In genomic region chr11:120579316-120580107, GRCm38 (mm10) we compare ENCODE assay signal across 8 mouse cellular contexts. TPM values are rescaled to one million over a fixed set of nuclear protein-coding genes. Genes with fewer than 3 reads are reported as not detected.
DNase-seq lines count a peak whose midpoint lies in the region; ATAC-seq and TF ChIP-seq lines count a peak whose summit lies in the region.

No protein-coding gene starts in this region.

- peak; percentile 84 for DNase-seq in A20 (ENCODE audit: low read depth, low spot score)
- DNase-seq in adrenal gland, adult 2 months, result peak; percentile 62
- peak; percentile 87 for DNase-seq in embryonic facial prominence, embryonic 10.5 days (ENCODE audit: low spot score)
- peak; percentile 77 for DNase-seq in heart, adult 8-10 months (ENCODE audit: low spot score)
- DNase-seq in kidney, adult 8-10 months, result peak; percentile 59 to 79
- peak in 1 of 3 experiments; percentile 56 for DNase-seq in liver, embryonic 14.5 days (ENCODE audit: low read depth in 3 of 3, low spot score in 3 of 3)
- peak; percentile 93 for DNase-seq in neural tube, embryonic 10.5 days (ENCODE audit: extremely low spot score, low spot score)
- DNase-seq in testis, postnatal 10 days (ENCODE audit: low spot score), result peak; percentile 86

- H3K9ac ChIP-seq in liver, embryonic 14.5 days (replicated peaks), result no peak overlapping the region

- H3K27me3 ChIP-seq in embryonic facial prominence, embryonic 10.5 days (replicated peaks; ENCODE audit: low read depth, poor library complexity, severe bottlenecking), result no peaks in the 10 kb centered on the region
- no peaks in the 10 kb centered on the region for H3K27me3 ChIP-seq in liver, embryonic 14.5 days (ENCODE audit: control insufficient read depth, insufficient read depth, low read length)

- ATAC-seq in liver, embryonic 14.5 days (ENCODE audit: insufficient read depth), result no peak

- WGBS in embryonic facial prominence, embryonic 10.5 days, result 62% methylated on average over 15 of the region's 15 CpGs
- 57% methylated on average over 15 of the region's 15 CpGs for WGBS in liver, embryonic 14.5 days (ENCODE audit: insufficient replicate concordance)

- peak; percentile 95 for TF ChIP-seq CTCF in liver, embryonic 14.5 days (IDR thresholded peaks at IDR 0.05; ENCODE audit: low read depth)

- H3K27ac ChIP-seq in embryonic facial prominence, embryonic 10.5 days (replicated peaks), result peak overlapping the region; percentile 96
- H3K27ac ChIP-seq in liver, embryonic 14.5 days, result no peak overlapping the region; the same call in 1 of the 2 replicates

- peaks cover 61% of the 10 kb centered on the region for H3K36me3 ChIP-seq in embryonic facial prominence, embryonic 10.5 days (replicated peaks)
- H3K36me3 ChIP-seq in liver, embryonic 14.5 days (replicated peaks; ENCODE audit: control insufficient read depth, insufficient read depth, low read depth), result peaks cover 18% of the 10 kb centered on the region

- peak overlapping the region; percentile 92 for H3K4me3 ChIP-seq in embryonic facial prominence, embryonic 10.5 days
- peak overlapping the region; percentile 86 to 89 for H3K4me3 ChIP-seq in liver, embryonic 14.5 days (ENCODE audit: insufficient read depth in 1 of 2, low read depth in 2 of 2, low read length in 2 of 2)

- TF ChIP-seq EP300 in liver, embryonic 14.5 days (IDR thresholded peaks at IDR 0.05; ENCODE audit: low read depth), result no peak

- peak overlapping the region; percentile 98 for H3K4me2 ChIP-seq in liver, embryonic 14.5 days (ENCODE audit: low read depth)

- peaks cover 5% of the 10 kb centered on the region; the same call in 1 of the 2 replicates for H3K9me3 ChIP-seq in embryonic facial prominence, embryonic 10.5 days
- H3K9me3 ChIP-seq in liver, embryonic 14.5 days (ENCODE audit: control insufficient read depth, low read length), result no peaks in the 10 kb centered on the region

- peaks cover 41% of the 10 kb centered on the region for H3K4me1 ChIP-seq in embryonic facial prominence, embryonic 10.5 days
- peaks cover 18 to 21% of the 10 kb centered on the region in 2 experiments for H3K4me1 ChIP-seq in liver, embryonic 14.5 days (replicated peaks; ENCODE audit: control insufficient read depth in 2 of 2, insufficient read depth in 2 of 2, low read length in 1 of 2)

RNA-seq across cellular contexts. Expression of gene Arhgdia, which starts 1.9 kb away (rescaled TPM):
- total RNA-seq in adrenal gland, adult 2 months (2021), result 100 to 1,000 TPM; 355 to 386 TPM
- 712 and 786 TPM in 2 replicates for polyA plus RNA-seq in adrenal gland, adult 2 months (2012; rRNA removed)
- 735 and 777 TPM in 2 replicates for polyA plus RNA-seq in embryonic facial prominence, embryonic 10.5 days (2016; fragmentation: Nextera tagmentation; extraction: Ambion mirVana)
- total RNA-seq in heart, adult 8-10 months (2022), result 100 to 1,000 TPM; 130 to 152 (median 141) TPM
- 172 and 176 TPM in 2 replicates for polyA plus RNA-seq in liver, embryonic 14.5 days (2012; rRNA removed)
- polyA plus RNA-seq in liver, embryonic 14.5 days (2014; fragmentation: Nextera tagmentation; extraction: Ambion mirVana), result 191 and 204 TPM in 2 replicates

RNA-seq across cellular contexts. Expression of gene P4hb, which starts 6.5 kb away (rescaled TPM):
- total RNA-seq in adrenal gland, adult 2 months (2021), result 100 to 1,000 TPM; 462 to 524 TPM
- polyA plus RNA-seq in adrenal gland, adult 2 months (2012; rRNA removed), result 108 and 126 TPM in 2 replicates
- 556 and 565 TPM in 2 replicates for polyA plus RNA-seq in embryonic facial prominence, embryonic 10.5 days (2016; fragmentation: Nextera tagmentation; extraction: Ambion mirVana)
- total RNA-seq in heart, adult 8-10 months (2022), result 100 to 1,000 TPM; 217 to 256 (median 229) TPM
- polyA plus RNA-seq in liver, embryonic 14.5 days (2012; rRNA removed), result 144 and 214 TPM in 2 replicates
- polyA plus RNA-seq in liver, embryonic 14.5 days (2014; fragmentation: Nextera tagmentation; extraction: Ambion mirVana), result 497 and 525 TPM in 2 replicates

RNA-seq across cellular contexts. Expression of gene Alyref, which starts 18.7 kb away (rescaled TPM):
- total RNA-seq in adrenal gland, adult 2 months (2021), result 10 to 100 TPM; 85.5 to 97.9 TPM
- 10.3 and 12.6 TPM in 2 replicates for polyA plus RNA-seq in adrenal gland, adult 2 months (2012; rRNA removed)
- 620 and 640 TPM in 2 replicates for polyA plus RNA-seq in embryonic facial prominence, embryonic 10.5 days (2016; fragmentation: Nextera tagmentation; extraction: Ambion mirVana)
- total RNA-seq in heart, adult 8-10 months (2022), result 10 to 100 TPM; 32.3 to 51.0 (median 45.7) TPM
- 46.3 and 110 TPM in 2 replicates for polyA plus RNA-seq in liver, embryonic 14.5 days (2012; rRNA removed)
- polyA plus RNA-seq in liver, embryonic 14.5 days (2014; fragmentation: Nextera tagmentation; extraction: Ambion mirVana), result 347 and 349 TPM in 2 replicates

RNA-seq across cellular contexts. Expression of gene Anapc11, which starts 18.7 kb away (rescaled TPM):
- 10 to 100 TPM; 82.8 to 85.9 TPM for total RNA-seq in adrenal gland, adult 2 months (2021)
- 183 and 187 TPM in 2 replicates for polyA plus RNA-seq in adrenal gland, adult 2 months (2012; rRNA removed)
- polyA plus RNA-seq in embryonic facial prominence, embryonic 10.5 days (2016; fragmentation: Nextera tagmentation; extraction: Ambion mirVana), result 192 and 198 TPM in 2 replicates
- total RNA-seq in heart, adult 8-10 months (2022), result 10 to 100 TPM; 77.9 to 91.8 (median 84.8) TPM
- polyA plus RNA-seq in liver, embryonic 14.5 days (2012; rRNA removed), result 44.7 and 60.4 TPM in 2 replicates
- polyA plus RNA-seq in liver, embryonic 14.5 days (2014; fragmentation: Nextera tagmentation; extraction: Ambion mirVana), result 93.5 and 98.7 TPM in 2 replicates

RNA-seq across cellular contexts. Expression of gene Ppp1r27, which starts 28.6 kb away (rescaled TPM):
- under 1 TPM; 0.40 to 0.79 TPM for total RNA-seq in adrenal gland, adult 2 months (2021)
- polyA plus RNA-seq in adrenal gland, adult 2 months (2012; rRNA removed), result 0.83 and 1.2 TPM in 2 replicates
- polyA plus RNA-seq in embryonic facial prominence, embryonic 10.5 days (2016; fragmentation: Nextera tagmentation; extraction: Ambion mirVana), result not detected in 2 replicates
- under 1 TPM in 1 of 4 experiments, not detected in 3; 0.34 TPM for total RNA-seq in heart, adult 8-10 months (2022)
- polyA plus RNA-seq in liver, embryonic 14.5 days (2012; rRNA removed), result not detected in 2 replicates
- polyA plus RNA-seq in liver, embryonic 14.5 days (2014; fragmentation: Nextera tagmentation; extraction: Ambion mirVana), result not detected in 2 replicates
